Mouse (Mus musculus) MEL (cell line): ENCODE results near the gene Pex14. TPM values are rescaled to one million over a fixed set of nuclear protein-coding genes. Genes with fewer than 3 reads are reported as not detected.

Experiments
- DNase-seq: peaks from one replicate; pipeline ENCODE4 v3.0.0; 2011; ENCODE audit warnings: low read depth, low spot score
- H3K27ac ChIP-seq: 2 replicates; pipeline ENCODE4 v1.5.1; 2012; ENCODE audit warnings: low read depth, mild to moderate bottlenecking, control low read depth, low read length, moderate library complexity; ENCODE audit not compliant: control insufficient read depth
- H3K27me3 ChIP-seq, 2 experiments: fragments of 150-350 bp in 1 of 2; sonication (generic) in 1 of 2; 2 replicates each; pipeline ENCODE4 v1.6.1; 2012; ENCODE audit warnings: low read length in 2 of 2, mild to moderate bottlenecking in 2 of 2, improper control_type of control experiment in 1 of 2, moderate library complexity in 1 of 2; ENCODE audit not compliant: insufficient read depth in 2 of 2, control insufficient read depth in 1 of 2
- H3K36me3 ChIP-seq, 2 experiments: 2 replicates each; pipeline ENCODE4 v1.6.1; 2012 to 2014; ENCODE audit warnings: low read length in 2 of 2, improper control_type of control experiment in 1 of 2, inconsistent platforms in 1 of 2, mild to moderate bottlenecking in 1 of 2; ENCODE audit not compliant: insufficient read depth in 2 of 2, control insufficient read depth in 1 of 2
- H3K4me1 ChIP-seq, 2 experiments: fragments of 150-350 bp in 1 of 2; sonication (generic) in 1 of 2; 2 replicates each; pipeline ENCODE4 v1.6.1; 2012; ENCODE audit warnings: low read length in 2 of 2, improper control_type of control experiment in 1 of 2, mild to moderate bottlenecking in 1 of 2; ENCODE audit not compliant: insufficient read depth in 2 of 2, control insufficient read depth in 1 of 2
- H3K4me3 ChIP-seq, 2 experiments: fragments of 150-350 bp in 1 of 2; sonication (generic) in 1 of 2; 2 replicates each; pipeline ENCODE4 v1.5.1; 2012; ENCODE audit warnings: low read depth in 2 of 2, low read length in 2 of 2, mild to moderate bottlenecking in 2 of 2, moderate library complexity in 2 of 2, control low read depth in 1 of 2, improper control_type of control experiment in 1 of 2; ENCODE audit not compliant: control insufficient read depth in 1 of 2, insufficient read depth in 1 of 2
- H3K79me2 ChIP-seq: 2 replicates; pipeline ENCODE4 v1.6.1; 2012; ENCODE audit warnings: mild to moderate bottlenecking, low read length, moderate library complexity; ENCODE audit not compliant: control insufficient read depth, poor library complexity, insufficient read depth
- H3K9ac ChIP-seq: 2 replicates; pipeline ENCODE4 v1.6.1; 2012; ENCODE audit warnings: low read depth, mild to moderate bottlenecking, control low read depth, low read length, moderate library complexity; ENCODE audit not compliant: control insufficient read depth, poor library complexity, severe bottlenecking
- H3K9me3 ChIP-seq: fragments of 150-350 bp; sonication (generic); replicated peaks from 2 replicates; pipeline ENCODE4 v1.6.1; 2012; ENCODE audit warnings: mild to moderate bottlenecking, low read length, improper control_type of control experiment, moderate library complexity; ENCODE audit not compliant: insufficient read depth
- BHLHE40 ChIP-seq: IDR thresholded peaks from 2 replicates; pipeline ENCODE4 v1.6.1; 2012; ENCODE audit warnings: low read depth, mild to moderate bottlenecking, inconsistent platforms, low read length, improper control_type of control experiment, borderline replicate concordance
- CHD1 ChIP-seq: IDR thresholded peaks from 2 replicates; pipeline ENCODE4 v1.6.1; 2012; ENCODE audit warnings: low read depth, mild to moderate bottlenecking, inconsistent platforms, low read length, improper control_type of control experiment
- CTCF ChIP-seq, 3 experiments: IDR thresholded peaks in 2 of 3; conservative IDR thresholded peaks in 1 of 3; 2 replicates each; pipeline ENCODE4 v1.5.1; 2011 to 2012; ENCODE audit warnings: low read length in 3 of 3, low read depth in 2 of 3, mild to moderate bottlenecking in 2 of 3, improper control_type of control experiment in 1 of 3, inconsistent platforms in 1 of 3, mixed read lengths in 1 of 3, moderate library complexity in 1 of 3; ENCODE audit not compliant: control insufficient read depth in 1 of 3, insufficient read depth in 1 of 3, poor library complexity in 1 of 3, severe bottlenecking in 1 of 3
- ELF1 ChIP-seq: IDR thresholded peaks from 2 replicates; pipeline ENCODE4 v1.6.1; 2014; ENCODE audit warnings: low read depth, mild to moderate bottlenecking, inconsistent platforms, low read length, improper control_type of control experiment, moderate library complexity
- JUND ChIP-seq: IDR thresholded peaks from 2 replicates; pipeline ENCODE4 v1.6.1; 2011; ENCODE audit warnings: low read depth, mild to moderate bottlenecking, improper control_type of control experiment, low read length
- KAT2A ChIP-seq: conservative IDR thresholded peaks from 2 replicates; pipeline ENCODE4 v1.6.1; 2012; ENCODE audit warnings: low read depth, low read length, improper control_type of control experiment, inconsistent platforms
- MAX ChIP-seq: IDR thresholded peaks from 2 replicates; pipeline ENCODE4 v1.6.1; 2011; ENCODE audit warnings: low read length, improper control_type of control experiment
- MYB ChIP-seq: IDR thresholded peaks from 2 replicates; pipeline ENCODE4 v1.6.1; 2011; ENCODE audit warnings: mild to moderate bottlenecking, low read depth, low read length, improper control_type of control experiment
- MYC ChIP-seq: IDR thresholded peaks from 2 replicates; pipeline ENCODE4 v1.6.1; 2011; ENCODE audit warnings: low read depth, mild to moderate bottlenecking, low read length, improper control_type of control experiment, moderate library complexity
- NELFE ChIP-seq: IDR thresholded peaks from 2 replicates; pipeline ENCODE4 v1.6.1; 2011; ENCODE audit warnings: low read depth, low read length, improper control_type of control experiment
- NRF1 ChIP-seq: IDR thresholded peaks from 2 replicates; pipeline ENCODE4 v1.6.1; 2014; ENCODE audit warnings: low read depth, mild to moderate bottlenecking, inconsistent platforms, low read length, improper control_type of control experiment, moderate library complexity; ENCODE audit not compliant: poor library complexity, insufficient read depth, severe bottlenecking
- POLR2A ChIP-seq, 2 experiments: IDR thresholded peaks; 2 replicates each; pipeline ENCODE4 v1.6.1; 2011 to 2012; ENCODE audit warnings: low read length in 2 of 2, mild to moderate bottlenecking in 2 of 2, control low read depth in 1 of 2, improper control_type of control experiment in 1 of 2, low read depth in 1 of 2, moderate library complexity in 1 of 2; ENCODE audit not compliant: control insufficient read depth in 1 of 2, insufficient read depth in 1 of 2, poor library complexity in 1 of 2
- RAD21 ChIP-seq: IDR thresholded peaks from 2 replicates; pipeline ENCODE4 v1.6.1; 2011; ENCODE audit warnings: mild to moderate bottlenecking, low read depth, low read length, improper control_type of control experiment
- RCOR1 ChIP-seq: IDR thresholded peaks from 2 replicates; pipeline ENCODE4 v1.6.1; 2012; ENCODE audit warnings: low read depth, mild to moderate bottlenecking, inconsistent platforms, low read length, improper control_type of control experiment
- SIN3A ChIP-seq: IDR thresholded peaks from 2 replicates; pipeline ENCODE4 v1.6.1; 2012; ENCODE audit warnings: low read length, improper control_type of control experiment, inconsistent platforms
- SMC3 ChIP-seq: IDR thresholded peaks from 2 replicates; pipeline ENCODE4 v1.6.1; 2011; ENCODE audit warnings: low read depth, low read length, improper control_type of control experiment
- TAL1 ChIP-seq: IDR thresholded peaks from 2 replicates; pipeline ENCODE4 v1.6.1; 2012; ENCODE audit warnings: mild to moderate bottlenecking, inconsistent platforms, low read length, moderate library complexity, mixed read lengths
- USF2 ChIP-seq, 2 experiments: IDR thresholded peaks; 2 replicates each; pipeline ENCODE4 v1.6.1; 2011 to 2012; ENCODE audit warnings: improper control_type of control experiment in 2 of 2, low read length in 2 of 2, borderline replicate concordance in 1 of 2, inconsistent platforms in 1 of 2, low read depth in 1 of 2, mild to moderate bottlenecking in 1 of 2; ENCODE audit not compliant: insufficient read depth in 1 of 2
- ZMIZ1 ChIP-seq: IDR thresholded peaks from 2 replicates; pipeline ENCODE4 v1.6.1; 2012; ENCODE audit warnings: low read depth, mild to moderate bottlenecking, inconsistent platforms, low read length, improper control_type of control experiment, moderate library complexity
- polyA plus RNA-seq, 2 experiments: library from polyadenylated mRNA; stranded (reverse) in 1 of 2; unstranded in 1 of 2; fragments of >175 nt in 1 of 2; fragments of >200 nt in 1 of 2; gene quantifications; 2 replicates each; pipeline versions ENCODE4 v1.2.1 to v1.2.4; 2012; ENCODE audit warnings: low replicate concordance in 2 of 2, low read depth in 1 of 2; ENCODE audit not compliant: insufficient read length in 2 of 2, insufficient read depth in 1 of 2, missing spikeins in 1 of 2
- total RNA-seq: library from RNA; depleted of rRNA; stranded (reverse); fragments of 300-350 nt; gene quantifications from 2 replicates; pipeline ENCODE4 v1.2.3, GENCODE M21; 2012

The Pex14 gene
- total and polyA plus RNA-seq, 3 experiments = 38.3 to 49.2 TPM; not detected in 1

DNA sequence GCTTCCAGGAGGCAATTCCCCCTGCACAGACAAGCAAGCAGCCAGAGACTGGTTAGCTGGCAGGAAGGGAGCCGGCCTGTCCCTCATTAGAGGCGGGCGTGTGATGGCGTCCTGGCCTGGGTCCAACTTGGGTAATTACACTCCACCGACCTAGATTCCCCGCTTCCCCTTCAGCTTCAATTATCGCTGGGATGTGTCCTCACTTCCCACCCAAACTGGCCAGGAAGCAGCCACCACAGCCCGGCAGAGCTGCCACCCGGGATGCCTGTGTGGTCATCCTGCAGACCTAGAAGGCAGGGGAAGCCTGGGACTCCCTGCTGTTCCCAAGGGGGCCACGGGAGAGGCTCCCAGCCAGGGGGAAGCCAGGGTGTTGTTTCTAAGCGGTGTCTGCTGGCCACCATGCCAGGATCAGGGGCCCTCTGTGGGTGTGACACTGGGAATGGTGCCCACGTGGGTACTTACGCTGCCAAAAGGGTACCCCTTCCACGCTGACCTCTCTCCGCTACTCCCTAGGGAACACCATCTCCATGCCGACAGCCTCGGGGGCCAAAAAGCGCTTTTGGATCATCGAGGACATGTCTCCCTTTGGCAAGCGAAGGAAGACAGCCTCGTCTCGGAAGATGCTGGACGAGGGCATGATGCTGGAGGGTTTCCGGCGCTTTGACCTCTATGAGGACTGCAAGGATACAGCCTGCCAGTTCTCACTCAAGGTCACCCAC lies 148.6 kb downstream of the Pex14 start:
- DNase-seq = no peak
- no peaks in the 10 kb centered on the region for H3K27me3 ChIP-seq
- TF ChIP-seq RCOR1 = no peak
- TF ChIP-seq USF2 (IDR thresholded peaks at IDR 0.05; ENCODE audit: borderline replicate concordance in 1 of 2, insufficient read depth in 1 of 2, low read depth in 1 of 2, low read length in 2 of 2) = no peak
- TF ChIP-seq ELF1 = no peak
- no peak for TF ChIP-seq TAL1
- TF ChIP-seq MYB = no peak
- TF ChIP-seq NRF1 = no peak
- no peak for TF ChIP-seq RAD21

DNA sequence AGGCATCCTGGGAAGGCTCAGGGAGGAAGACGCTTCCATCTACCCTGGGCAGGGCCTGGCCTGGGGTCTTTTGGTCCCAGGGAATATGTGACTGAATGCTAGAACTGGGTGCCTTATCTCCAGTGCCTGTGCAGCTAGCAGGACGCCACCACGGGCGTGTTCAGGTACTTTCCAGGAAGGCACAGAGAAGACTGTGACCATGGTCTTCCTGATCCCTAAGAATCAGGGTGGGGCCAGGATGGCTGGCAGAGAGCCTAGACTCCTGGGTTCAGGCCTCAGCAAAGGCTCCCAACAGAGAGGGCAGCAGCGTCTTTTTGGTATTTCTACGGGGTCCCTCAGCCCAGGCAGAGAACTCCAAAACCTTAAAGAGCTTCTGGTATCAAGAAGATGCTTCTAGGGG lies 149.2 kb downstream of the Pex14 start:
- Histone ChIP-seq H3K4me1 (no peaks in the 10 kb centered on the region), H3K27ac (no peak overlapping the region), H3K36me3 (no peaks in the 10 kb centered on the region), H3K27me3 (no peaks in the 10 kb centered on the region), H3K4me3 (no peak overlapping the region), H3K9me3 (no peaks in the 10 kb centered on the region), H3K79me2 (no peaks in the 10 kb centered on the region), H3K9ac (no peak overlapping the region)
- no peak for TF ChIP-seq SIN3A
- TF ChIP-seq POLR2A (IDR thresholded peaks at IDR 0.05; ENCODE audit: control insufficient read depth in 1 of 2, insufficient read depth in 1 of 2, low read depth in 1 of 2, low read length in 2 of 2, poor library complexity in 1 of 2) = no peak
- TF ChIP-seq SMC3 = no peak
- no peak for TF ChIP-seq CHD1
- TF ChIP-seq JUND = no peak
- TF ChIP-seq BHLHE40 = no peak
- TF ChIP-seq USF2 (IDR thresholded peaks at IDR 0.05; ENCODE audit: borderline replicate concordance in 1 of 2, insufficient read depth in 1 of 2, low read depth in 1 of 2, low read length in 2 of 2) = no peak
- TF ChIP-seq ZMIZ1 = no peak
- no peak for TF ChIP-seq CTCF (IDR thresholded peaks at IDR 0.05 in 2 of 3, conservative IDR thresholded peaks at IDR 0.05 in 1 of 3; ENCODE audit: control insufficient read depth in 1 of 3, insufficient read depth in 1 of 3, low read depth in 2 of 3, low read length in 3 of 3, poor library complexity in 1 of 3, severe bottlenecking in 1 of 3)
- TF ChIP-seq NELFE = no peak
- TF ChIP-seq KAT2A = no peak
- no peak for TF ChIP-seq MAX
- no peak for TF ChIP-seq MYC
- DNase-seq = no peak

More for the DNA sequence above, 148.6 kb downstream of the Pex14 start:
- H3K4me3 ChIP-seq = no peak overlapping the region
- H3K4me1 ChIP-seq = no peaks in the 10 kb centered on the region
- no peak overlapping the region for H3K27ac ChIP-seq
- H3K79me2 ChIP-seq = no peaks in the 10 kb centered on the region
- H3K9ac ChIP-seq = no peak overlapping the region
- no peaks in the 10 kb centered on the region for H3K36me3 ChIP-seq
- H3K9me3 ChIP-seq = no peaks in the 10 kb centered on the region
